Mouse (Mus musculus): Measurements from ENCODE around the gene Hook2. TPM values are rescaled to one million over a fixed set of nuclear protein-coding genes. Genes with fewer than 3 reads are reported as not detected.

The Hook2 gene
- 14.5 and 15.1 TPM in 2 replicates for polyA plus RNA-seq (2012; rRNA removed)

DNA sequence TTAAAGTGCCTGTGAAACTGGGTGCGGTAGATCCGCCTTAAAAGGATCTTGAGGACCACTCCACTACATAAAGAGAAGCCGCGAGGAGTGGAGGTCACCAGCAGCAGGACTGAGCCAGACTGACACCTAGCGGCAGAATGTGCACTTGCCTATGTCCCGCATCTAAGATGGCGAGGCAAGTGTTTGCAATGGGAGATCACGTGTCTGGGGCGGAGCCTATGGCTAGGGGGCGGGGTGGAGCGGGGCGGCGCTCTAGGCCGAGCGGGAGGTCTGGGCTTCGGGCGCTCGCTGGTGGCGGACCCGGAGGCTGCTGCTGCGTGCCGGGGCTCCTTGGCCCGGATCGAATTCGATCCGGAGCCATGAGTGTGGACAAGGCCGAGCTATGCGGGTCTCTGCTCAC lies at the start of gene Hook2:
Gene Hook2, plus strand, starts transcription at position 255 of the 400 bp plus-strand sequence.

DNA sequence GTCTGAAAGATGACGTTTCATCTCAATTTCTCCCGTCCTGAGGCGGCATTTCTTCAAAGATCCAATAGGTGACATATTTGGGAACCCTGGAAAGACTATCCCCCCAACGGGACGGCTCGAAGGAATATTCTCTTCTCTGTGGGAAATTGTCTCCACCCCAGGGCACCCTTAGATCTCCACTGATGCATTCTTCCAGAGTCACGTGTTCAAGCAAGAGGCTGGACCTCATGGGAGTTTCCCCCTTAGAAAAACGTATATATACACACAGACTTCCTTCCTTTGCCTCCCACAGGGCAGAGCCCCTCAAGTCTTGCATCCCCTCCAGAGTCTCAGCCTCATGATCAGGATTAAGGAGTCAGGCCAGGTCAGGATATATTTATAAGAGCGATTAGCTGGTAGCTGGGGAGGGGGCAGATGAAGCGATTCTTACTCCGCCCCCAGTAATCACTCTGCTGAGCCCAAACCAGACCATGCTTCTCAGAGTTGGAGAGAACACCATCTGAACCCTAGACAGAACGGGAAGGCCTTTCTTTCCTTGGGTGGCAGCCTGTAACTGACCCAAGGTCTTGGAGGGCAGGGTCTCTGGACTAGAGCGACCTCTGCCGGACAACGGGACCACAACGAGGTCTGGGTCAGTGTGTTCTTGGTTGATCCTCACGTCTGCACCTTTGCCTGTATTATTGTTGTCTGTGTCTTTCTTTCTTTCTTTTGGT lies 43.7 kb upstream of the Hook2 start, which contains the start of gene Rtbdn:
Gene Rtbdn, plus strand, starts transcription at position 464 of the 713 bp plus-strand sequence.

DNA sequence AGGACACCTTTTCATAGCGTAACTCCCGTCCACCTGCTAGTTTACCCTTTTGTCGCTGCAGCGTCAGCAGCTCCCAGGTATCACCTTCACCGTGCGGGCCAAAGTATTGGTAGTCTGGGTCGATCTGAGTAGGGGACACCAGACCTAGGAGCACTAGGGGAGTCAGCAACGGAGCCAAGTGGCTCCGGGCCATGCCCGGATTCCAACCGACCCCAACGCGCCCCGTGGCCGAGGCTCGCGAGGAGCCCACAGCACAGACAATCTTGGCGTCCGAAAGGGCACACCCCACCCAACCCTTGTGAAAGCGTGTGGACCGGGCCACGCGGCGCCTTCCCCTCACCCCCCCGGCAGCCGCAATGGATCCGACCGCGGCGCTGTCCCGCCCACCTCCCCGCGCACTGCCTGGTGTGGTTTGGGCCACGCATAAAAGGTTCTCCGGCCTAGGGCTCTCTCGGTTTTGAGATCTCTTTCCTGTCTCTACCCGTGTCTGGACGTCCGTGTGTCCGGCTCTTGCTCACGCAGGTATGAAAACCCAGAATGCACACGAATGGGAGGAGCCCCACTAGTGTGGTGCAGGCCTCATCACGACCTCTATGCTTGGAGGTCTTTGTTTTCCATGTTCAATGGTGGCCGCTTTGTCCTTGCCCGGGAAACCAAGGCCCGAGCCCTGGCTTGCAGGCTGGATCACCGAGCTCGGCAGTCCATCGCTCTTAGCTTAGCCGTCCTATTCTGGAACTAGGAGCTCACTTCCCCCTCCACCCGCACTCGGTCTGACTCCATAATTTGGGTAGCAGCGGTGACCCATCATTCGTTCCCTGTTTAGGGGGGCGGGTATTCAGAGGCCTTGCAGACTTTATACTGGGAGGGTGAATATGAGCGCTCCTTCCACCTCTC lies 20.9 kb upstream of the Hook2 start, which contains the start of the genes Gm49661, Prdx2 and Rnaseh2a:
Gene Gm49661, minus strand, starts transcription at position 193 of the 894 bp plus-strand sequence.
Gene Prdx2, plus strand, starts transcription at position 347 of the 894 bp plus-strand sequence.
Gene Rnaseh2a, minus strand, starts transcription at position 527 of the 894 bp plus-strand sequence.

DNA sequence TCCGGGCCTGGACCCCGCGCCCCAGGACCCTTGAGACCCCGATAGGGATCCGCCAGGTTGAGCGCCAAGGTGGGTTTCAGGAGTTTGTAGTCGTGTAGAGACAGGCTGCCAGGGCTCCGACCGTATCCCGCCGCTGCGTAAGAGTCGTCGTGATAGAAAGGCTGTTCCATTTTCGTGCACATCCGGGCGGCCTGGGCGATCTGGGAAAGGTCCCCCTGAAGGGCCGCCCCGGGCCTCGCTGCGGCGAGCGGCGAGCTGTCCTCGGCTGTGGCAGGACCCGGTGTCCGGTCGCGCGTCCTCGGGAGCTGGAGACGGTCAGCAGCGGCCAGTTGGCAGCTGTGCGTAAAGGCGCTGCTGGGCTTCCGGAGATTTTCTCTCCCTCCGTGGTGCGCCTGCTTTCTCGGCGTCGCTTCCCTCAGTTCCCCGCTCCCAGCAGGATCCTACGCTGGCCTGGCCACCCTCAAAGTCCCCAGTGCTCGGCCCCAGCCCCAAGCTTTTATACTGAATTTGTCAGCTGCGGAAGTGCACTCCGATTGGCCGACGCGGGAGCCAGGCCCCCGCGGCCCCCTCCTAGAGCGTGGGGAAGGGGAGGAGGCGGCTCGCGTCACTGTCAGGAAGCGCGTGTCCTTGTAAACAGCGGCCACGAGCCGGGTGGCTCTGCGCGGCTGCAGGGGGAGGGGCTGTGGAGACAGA lies 12.0 kb upstream of the Hook2 start, which contains the start of gene Junb:
Gene Junb, minus strand, starts transcription at position 471 of the 693 bp plus-strand sequence.

DNA sequence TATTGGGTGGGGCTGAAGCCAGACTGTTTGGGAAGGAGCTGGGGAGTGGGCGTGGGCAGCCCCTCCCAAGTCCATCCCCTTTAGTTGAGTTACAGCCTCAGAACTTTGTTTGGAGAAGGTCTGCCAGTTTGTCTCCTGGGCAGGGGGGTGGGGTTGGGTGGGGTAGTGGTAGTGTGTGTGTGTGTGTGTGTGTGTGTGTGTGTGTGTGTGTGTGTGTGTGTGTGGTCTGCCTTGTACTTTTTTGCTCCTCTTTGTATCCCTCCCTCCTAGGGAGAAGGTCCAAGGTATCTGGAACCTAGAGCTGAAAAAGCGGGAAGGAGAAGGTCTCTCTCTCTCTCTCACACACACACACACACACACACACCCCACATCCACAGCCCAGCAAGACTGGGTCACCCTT lies 24.0 kb downstream of the Hook2 start, which contains the start of gene Best2:
Gene Best2, minus strand, starts transcription at position 101 of the 400 bp plus-strand sequence.

DNA sequence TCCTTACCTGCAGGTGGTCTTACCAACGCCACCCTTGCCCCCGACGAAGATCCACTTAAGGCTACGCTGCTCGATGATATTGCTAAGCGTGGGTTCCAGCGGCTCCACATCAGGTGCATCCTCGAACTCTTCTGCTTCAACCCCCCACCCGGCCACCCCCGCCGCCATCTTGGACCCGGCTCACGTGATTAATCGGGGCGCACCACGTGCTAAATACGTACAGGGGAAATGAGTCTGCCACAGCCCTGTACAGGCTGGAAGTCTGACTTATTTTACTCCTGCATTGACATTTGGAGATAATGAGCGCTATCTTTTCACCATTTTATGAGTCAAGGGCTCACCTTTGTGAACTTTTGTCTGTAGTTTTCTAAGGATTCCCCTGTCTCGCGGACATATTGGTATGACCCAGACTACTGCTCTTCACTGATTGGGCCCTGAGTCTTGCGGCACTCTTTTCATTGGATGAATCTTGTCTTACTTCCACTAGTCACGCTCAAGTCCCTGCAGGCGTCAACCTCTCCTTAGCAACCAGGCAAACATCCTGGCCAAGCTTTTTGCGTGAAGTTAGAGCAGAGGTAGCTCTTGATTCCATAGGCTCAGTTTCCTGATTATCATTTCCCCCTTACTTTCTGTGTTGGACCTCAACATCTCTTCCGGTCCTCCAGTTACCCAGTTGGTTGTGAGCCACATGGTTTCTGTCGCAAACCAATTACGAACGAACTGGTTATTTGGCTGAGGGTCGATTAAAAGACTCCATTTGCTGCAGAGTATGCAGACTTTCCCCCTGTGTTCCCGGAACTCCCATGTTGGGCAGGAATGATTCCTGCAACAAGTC lies 34.9 kb downstream of the Hook2 start, which contains the start of gene Asna1:
Gene Asna1, minus strand, starts transcription at position 184 of the 835 bp plus-strand sequence.

DNA sequence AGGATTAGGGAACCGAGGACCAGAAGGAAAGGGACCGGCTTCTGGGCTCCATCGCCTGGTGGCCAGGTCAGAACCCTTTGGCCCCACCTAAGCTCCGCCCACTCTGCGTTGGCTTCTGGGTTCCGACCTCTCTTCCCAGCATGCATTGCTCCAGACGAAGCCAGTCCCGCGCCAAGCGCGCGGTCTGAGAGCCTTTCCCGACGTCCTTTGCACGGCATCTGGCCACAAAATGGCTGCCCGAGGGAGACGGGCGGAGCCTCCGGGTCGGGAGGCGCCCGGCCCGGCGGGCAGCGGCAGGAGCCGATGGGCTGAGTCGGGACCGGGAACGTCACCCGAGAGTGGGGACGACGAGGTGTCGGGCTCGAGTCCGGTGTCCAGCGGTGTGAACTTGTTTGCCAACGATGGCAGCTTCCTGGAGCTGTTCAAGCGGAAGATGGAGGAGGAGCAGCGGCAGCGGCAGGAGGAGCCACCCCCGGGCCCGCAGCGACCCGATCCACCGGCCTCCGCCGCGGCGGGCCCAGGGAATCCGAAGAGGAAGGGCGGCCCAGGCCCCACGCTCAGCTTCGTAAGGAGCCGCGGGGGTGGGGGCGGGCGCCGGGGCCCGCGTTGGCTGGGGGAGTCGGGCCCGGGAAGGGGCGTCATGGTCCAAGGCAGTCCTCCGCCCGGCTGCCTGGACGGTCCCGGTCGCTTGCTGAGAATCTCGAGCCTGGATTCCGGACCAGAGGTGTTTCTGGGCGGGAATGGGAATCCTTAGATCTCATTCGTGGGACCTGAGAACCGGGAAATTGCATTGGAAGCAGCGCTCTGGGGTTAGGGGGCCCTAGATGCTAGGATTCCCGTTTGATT lies 36.5 kb downstream of the Hook2 start, which contains the start of gene Trir:
Gene Trir, plus strand, starts transcription at position 154 of the 846 bp plus-strand sequence.

DNA sequence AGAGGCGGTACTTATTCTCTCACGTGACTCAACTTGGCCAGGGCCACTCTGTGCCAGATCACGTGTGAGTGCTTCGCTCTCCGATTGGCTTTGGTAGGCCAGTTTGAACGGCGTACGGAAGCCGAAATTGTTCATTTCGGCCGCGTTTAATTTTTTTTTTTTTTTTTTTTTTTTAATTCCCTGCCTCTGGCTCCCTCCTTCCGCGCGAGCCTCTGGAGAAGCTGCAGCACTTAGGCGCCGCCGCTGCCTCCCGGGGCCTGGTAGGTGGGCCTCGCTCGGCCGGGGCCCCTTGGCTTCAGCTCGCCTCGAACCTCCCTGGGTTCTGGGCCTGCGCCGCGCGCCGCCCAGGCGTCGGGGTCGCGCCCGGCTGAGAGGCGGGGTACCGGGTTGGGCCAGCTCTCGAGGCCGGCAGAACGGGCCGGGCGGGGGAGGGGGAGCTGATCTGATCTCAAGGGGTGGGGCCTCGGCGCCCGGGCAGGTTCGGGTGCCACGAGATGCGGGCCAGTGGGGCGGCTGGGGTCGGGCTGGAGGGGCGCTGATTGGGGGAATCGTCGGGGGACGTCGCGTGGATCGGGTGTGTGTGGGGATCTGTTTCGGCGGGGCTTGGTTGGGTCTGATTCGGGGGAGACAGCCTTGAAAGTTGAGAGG lies 46.4 kb downstream of the Hook2 start, which contains the start of gene Tnpo2:
Gene Tnpo2, plus strand, starts transcription at position 198 of the 648 bp plus-strand sequence.

Other genes starting within 250 kb of the Hook2 start
- gene Nfix, start 190.3 kb upstream of the Hook2 start, polyA plus RNA-seq (2012; rRNA removed): 43.0 and 44.8 TPM in 2 replicates
- gene Dand5, start 167.8 kb upstream of the Hook2 start, polyA plus RNA-seq (2012; rRNA removed): 1.1 and 1.3 TPM in 2 replicates
- 20.5 and 114 TPM in 2 replicates for gene Gadd45gip1, start 159.1 kb upstream of the Hook2 start, polyA plus RNA-seq (2012; rRNA removed)
- 34.5 and 34.7 TPM in 2 replicates for gene Rad23a, start 149.9 kb upstream of the Hook2 start, polyA plus RNA-seq (2012; rRNA removed)
- 52.9 and 61.7 TPM in 2 replicates for gene Calr, start 143.7 kb upstream of the Hook2 start, polyA plus RNA-seq (2012; rRNA removed)
- 21.9 and 25.5 TPM in 2 replicates for gene Farsa, start 133.6 kb upstream of the Hook2 start, polyA plus RNA-seq (2012; rRNA removed)
- gene Syce2, start 118.5 kb upstream of the Hook2 start, polyA plus RNA-seq (2012; rRNA removed): 0.08 and 0.22 TPM in 2 replicates
- 101 and 137 TPM in 2 replicates for gene Gcdh, start 96.7 kb upstream of the Hook2 start, polyA plus RNA-seq (2012; rRNA removed)
- 0.06 and 0.34 TPM in 2 replicates for gene Klf1, start 88.7 kb upstream of the Hook2 start, polyA plus RNA-seq (2012; rRNA removed)
- 8.6 and 9.6 TPM in 2 replicates for gene Dnase2a, start 82.0 kb upstream of the Hook2 start, polyA plus RNA-seq (2012; rRNA removed)
- gene Mast1, start 53.2 kb upstream of the Hook2 start, polyA plus RNA-seq (2012; rRNA removed): 0.41 and 0.72 TPM in 2 replicates
- gene Rtbdn, start 43.6 kb upstream of the Hook2 start, polyA plus RNA-seq (2012; rRNA removed): not detected in 2 replicates
- 0.89 TPM in 1 of 2 replicates, not detected in the other for gene Gm49661, start 21.2 kb upstream of the Hook2 start, polyA plus RNA-seq (2012; rRNA removed)
- 79.1 and 81.4 TPM in 2 replicates for gene Prdx2, start 21.0 kb upstream of the Hook2 start, polyA plus RNA-seq (2012; rRNA removed)
- gene Rnaseh2a, start 20.8 kb upstream of the Hook2 start, polyA plus RNA-seq (2012; rRNA removed): 17.6 and 24.3 TPM in 2 replicates
- gene Junb, start 11.9 kb upstream of the Hook2 start, polyA plus RNA-seq (2012; rRNA removed): 114 and 193 TPM in 2 replicates
- gene Best2, start 23.9 kb downstream of the Hook2 start, polyA plus RNA-seq (2012; rRNA removed): not detected in 2 replicates
- gene Asna1, start 34.7 kb downstream of the Hook2 start, polyA plus RNA-seq (2012; rRNA removed): 51.2 and 52.0 TPM in 2 replicates
- 27.6 and 47.2 TPM in 2 replicates for gene Trir, start 36.2 kb downstream of the Hook2 start, polyA plus RNA-seq (2012; rRNA removed)
- gene Tnpo2, start 46.3 kb downstream of the Hook2 start, polyA plus RNA-seq (2012; rRNA removed): 18.8 and 27.1 TPM in 2 replicates
- 31.9 and 42.6 TPM in 2 replicates for gene Fbxw9, start 69.5 kb downstream of the Hook2 start, polyA plus RNA-seq (2012; rRNA removed)
- gene Gm5741, start 77.4 kb downstream of the Hook2 start, polyA plus RNA-seq (2012; rRNA removed): 1.2 and 1.7 TPM in 2 replicates
- gene Dhps, start 81.2 kb downstream of the Hook2 start, polyA plus RNA-seq (2012; rRNA removed): 23.1 and 46.6 TPM in 2 replicates
- 67.2 and 75.2 TPM in 2 replicates for gene Wdr83os, start 90.1 kb downstream of the Hook2 start, polyA plus RNA-seq (2012; rRNA removed)
- 8.4 and 11.5 TPM in 2 replicates for gene Wdr83, start 90.7 kb downstream of the Hook2 start, polyA plus RNA-seq (2012; rRNA removed)
- 21.5 and 23.4 TPM in 2 replicates for gene Man2b1, start 92.7 kb downstream of the Hook2 start, polyA plus RNA-seq (2012; rRNA removed)
- gene Zfp791, start 132.5 kb downstream of the Hook2 start, polyA plus RNA-seq (2012; rRNA removed): 0.05 and 0.06 TPM in 2 replicates
- gene Cks1brt, start 161.3 kb downstream of the Hook2 start, polyA plus RNA-seq (2012; rRNA removed): not detected in 2 replicates
- gene Olfr371, start 235.4 kb downstream of the Hook2 start, polyA plus RNA-seq (2012; rRNA removed): not detected in 2 replicates

Data from stomach, adult 2 months (tissue).